Mouse (Mus musculus): ENCODE measurements around the gene Tln2. TPM values are rescaled to one million over a fixed set of nuclear protein-coding genes. Genes with fewer than 3 reads are reported as not detected.
A peak's percentile ranks its signal among the peaks of the same experiment; 100 is the strongest.

Gene Tln2
- polyA plus RNA-seq, 1 experiment from 2014 or later: 27.6 TPM

GRCm38 (mm10) chr9:67539776-67540706, 19.5 kb downstream of the Tln2 start:
- no peak overlapping the region for H3K27ac ChIP-seq (ENCODE audit: low read depth)
- 38% methylated on average over 17 of the region's 17 CpGs for WGBS
- no peaks in the 10 kb centered on the region for H3K27me3 ChIP-seq (replicated peaks; ENCODE audit: control insufficient read depth, insufficient read depth, low read length)
- H3K4me2 ChIP-seq (ENCODE audit: low read length): no peak overlapping the region
- no peak overlapping the region for H3K9ac ChIP-seq (ENCODE audit: low read length)
- H3K36me3 ChIP-seq (ENCODE audit: control insufficient read depth, insufficient read depth, low read length): no peaks in the 10 kb centered on the region
- ATAC-seq (replicated peaks; ENCODE audit: low FRiP score, low TSS enrichment, low read depth) (no peak), DNase-seq (ENCODE audit: low spot score) (no peak)
- peaks cover 3% of the 10 kb centered on the region; the same call in 1 of the 2 replicates for H3K4me1 ChIP-seq (replicated peaks; ENCODE audit: control insufficient read depth, insufficient read depth, low read length)
- no peak overlapping the region for H3K4me3 ChIP-seq (ENCODE audit: low read depth, low read length)
- H3K9me3 ChIP-seq (ENCODE audit: control insufficient read depth, low read length): no peaks in the 10 kb centered on the region

- Histone ChIP-seq H3K36me3 (ENCODE audit: control insufficient read depth, insufficient read depth, low read length) (no peaks in the 10 kb centered on the region), H3K4me3 (ENCODE audit: low read depth, low read length) (no peak overlapping the region), H3K4me2 (ENCODE audit: low read length) (no peak overlapping the region), H3K27ac (ENCODE audit: low read depth) (no peak overlapping the region), H3K9ac (ENCODE audit: low read length) (no peak overlapping the region), H3K27me3 (replicated peaks; ENCODE audit: control insufficient read depth, insufficient read depth, low read length) (no peaks in the 10 kb centered on the region), H3K9me3 (ENCODE audit: control insufficient read depth, low read length) (no peaks in the 10 kb centered on the region), H3K4me1 (replicated peaks; ENCODE audit: control insufficient read depth, insufficient read depth, low read length) (0 out of 2 replicates have a peak, but pooled peaks cover 4% of the 10 kb centered on the region)
- DNase-seq (ENCODE audit: low spot score): no peak
- ATAC-seq (replicated peaks; ENCODE audit: low FRiP score, low TSS enrichment, low read depth): no peak
- 67% methylated on average over 7 of the region's 7 CpGs for WGBS
Observed at GRCm38 (mm10) chr9:67534420-67534819, 25.1 kb downstream of the Tln2 start.

GRCm38 (mm10) chr9:67533260-67533659, 26.2 kb downstream of the Tln2 start:
- DNase-seq (ENCODE audit: low spot score) (no peak), ATAC-seq (replicated peaks; ENCODE audit: low FRiP score, low TSS enrichment, low read depth) (no peak)
- no peaks in the 10 kb centered on the region for H3K36me3 ChIP-seq (ENCODE audit: control insufficient read depth, insufficient read depth, low read length)
- H3K4me1 ChIP-seq (replicated peaks; ENCODE audit: control insufficient read depth, insufficient read depth, low read length): 0 out of 2 replicates have a peak, but pooled peaks cover 4% of the 10 kb centered on the region
- no peak overlapping the region for H3K27ac ChIP-seq (ENCODE audit: low read depth)
- no peak overlapping the region for H3K4me2 ChIP-seq (ENCODE audit: low read length)
- H3K9ac ChIP-seq (ENCODE audit: low read length): no peak overlapping the region
- H3K4me3 ChIP-seq (ENCODE audit: low read depth, low read length): no peak overlapping the region
- H3K9me3 ChIP-seq (ENCODE audit: control insufficient read depth, low read length): no peaks in the 10 kb centered on the region
- 55% methylated on average over 5 of the region's 5 CpGs for WGBS
- no peaks in the 10 kb centered on the region for H3K27me3 ChIP-seq (replicated peaks; ENCODE audit: control insufficient read depth, insufficient read depth, low read length)

- WGBS: 72% methylated on average over 1 of the region's 1 CpGs
- Histone ChIP-seq H3K27me3 (replicated peaks; ENCODE audit: control insufficient read depth, insufficient read depth, low read length) (no peaks in the 10 kb centered on the region), H3K4me2 (ENCODE audit: low read length) (no peak overlapping the region), H3K9ac (ENCODE audit: low read length) (no peak overlapping the region), H3K27ac (ENCODE audit: low read depth) (no peak overlapping the region), H3K9me3 (ENCODE audit: control insufficient read depth, low read length) (no peaks in the 10 kb centered on the region), H3K4me1 (replicated peaks; ENCODE audit: control insufficient read depth, insufficient read depth, low read length) (0 out of 2 replicates have a peak, but pooled peaks cover 4% of the 10 kb centered on the region), H3K36me3 (ENCODE audit: control insufficient read depth, insufficient read depth, low read length) (no peaks in the 10 kb centered on the region), H3K4me3 (ENCODE audit: low read depth, low read length) (no peak overlapping the region)
- DNase-seq (ENCODE audit: low spot score) (no peak), ATAC-seq (replicated peaks; ENCODE audit: low FRiP score, low TSS enrichment, low read depth) (0 out of 2 replicates have a peak, but pooled peaks have one; percentile 43)
Observed at GRCm38 (mm10) chr9:67532631-67533030, 26.9 kb downstream of the Tln2 start.

- no peak overlapping the region for H3K4me3 ChIP-seq (ENCODE audit: low read depth, low read length)
- WGBS: 54% methylated on average over 5 of the region's 5 CpGs
- no peak overlapping the region for H3K9ac ChIP-seq (ENCODE audit: low read length)
- H3K27ac ChIP-seq (ENCODE audit: low read depth): no peak overlapping the region
- H3K27me3 ChIP-seq (replicated peaks; ENCODE audit: control insufficient read depth, insufficient read depth, low read length): no peaks in the 10 kb centered on the region
- no peak overlapping the region for H3K4me2 ChIP-seq (ENCODE audit: low read length)
- H3K4me1 ChIP-seq (replicated peaks; ENCODE audit: control insufficient read depth, insufficient read depth, low read length): 0 out of 2 replicates have a peak, but pooled peaks cover 4% of the 10 kb centered on the region
- DNase-seq (ENCODE audit: low spot score) (no peak), ATAC-seq (replicated peaks; ENCODE audit: low FRiP score, low TSS enrichment, low read depth) (no peak)
- H3K9me3 ChIP-seq (ENCODE audit: control insufficient read depth, low read length): no peaks in the 10 kb centered on the region
- H3K36me3 ChIP-seq (ENCODE audit: control insufficient read depth, insufficient read depth, low read length): no peaks in the 10 kb centered on the region
Observed at GRCm38 (mm10) chr9:67529600-67529999, 29.9 kb downstream of the Tln2 start.

GRCm38 (mm10) chr9:67527726-67528125, 31.8 kb downstream of the Tln2 start:
- H3K27me3 ChIP-seq (replicated peaks; ENCODE audit: control insufficient read depth, insufficient read depth, low read length): no peaks in the 10 kb centered on the region
- WGBS: 89% methylated on average over 2 of the region's 2 CpGs
- no peak overlapping the region for H3K9ac ChIP-seq (ENCODE audit: low read length)
- no peaks in the 10 kb centered on the region for H3K4me1 ChIP-seq (replicated peaks; ENCODE audit: control insufficient read depth, insufficient read depth, low read length)
- no peak for DNase-seq (ENCODE audit: low spot score)
- H3K27ac ChIP-seq (ENCODE audit: low read depth): no peak overlapping the region
- no peak overlapping the region for H3K4me2 ChIP-seq (ENCODE audit: low read length)
- no peaks in the 10 kb centered on the region for H3K36me3 ChIP-seq (ENCODE audit: control insufficient read depth, insufficient read depth, low read length)
- no peaks in the 10 kb centered on the region for H3K9me3 ChIP-seq (ENCODE audit: control insufficient read depth, low read length)
- no peak for ATAC-seq (replicated peaks; ENCODE audit: low FRiP score, low TSS enrichment, low read depth)
- no peak overlapping the region for H3K4me3 ChIP-seq (ENCODE audit: low read depth, low read length)

GRCm38 (mm10) chr9:67521736-67522135, 37.8 kb downstream of the Tln2 start:
- Histone ChIP-seq H3K27me3 (replicated peaks; ENCODE audit: control insufficient read depth, insufficient read depth, low read length) (no peaks in the 10 kb centered on the region), H3K4me1 (replicated peaks; ENCODE audit: control insufficient read depth, insufficient read depth, low read length) (peaks cover 3% of the 10 kb centered on the region; the same call in 1 of the 2 replicates), H3K9me3 (ENCODE audit: control insufficient read depth, low read length) (no peaks in the 10 kb centered on the region), H3K4me2 (ENCODE audit: low read length) (no peak overlapping the region), H3K36me3 (ENCODE audit: control insufficient read depth, insufficient read depth, low read length) (no peaks in the 10 kb centered on the region), H3K27ac (ENCODE audit: low read depth) (no peak overlapping the region), H3K9ac (ENCODE audit: low read length) (no peak overlapping the region), H3K4me3 (ENCODE audit: low read depth, low read length) (no peak overlapping the region)
- 73% methylated on average over 4 of the region's 4 CpGs for WGBS
- no peak for ATAC-seq (replicated peaks; ENCODE audit: low FRiP score, low TSS enrichment, low read depth)
- no peak for DNase-seq (ENCODE audit: low spot score)

- 0 out of 2 replicates have a peak, but pooled peaks cover 3% of the 10 kb centered on the region for H3K9me3 ChIP-seq (ENCODE audit: control insufficient read depth, low read length)
- WGBS: 27% methylated on average over 3 of the region's 3 CpGs
Observed at GRCm38 (mm10) chr9:67509510-67509909, 50.0 kb downstream of the Tln2 start.

More at GRCm38 (mm10) chr9:67509510-67509909, 50.0 kb downstream of the Tln2 start:
- DNase-seq (ENCODE audit: low spot score) (no peak), ATAC-seq (replicated peaks; ENCODE audit: low FRiP score, low TSS enrichment, low read depth) (no peak)
- no peaks in the 10 kb centered on the region for H3K4me1 ChIP-seq (replicated peaks; ENCODE audit: control insufficient read depth, insufficient read depth, low read length)
- H3K27me3 ChIP-seq (replicated peaks; ENCODE audit: control insufficient read depth, insufficient read depth, low read length): no peaks in the 10 kb centered on the region
- H3K4me2 ChIP-seq (ENCODE audit: low read length): no peak overlapping the region
- no peak overlapping the region for H3K9ac ChIP-seq (ENCODE audit: low read length)
- no peak overlapping the region for H3K27ac ChIP-seq (ENCODE audit: low read depth)
- H3K36me3 ChIP-seq (ENCODE audit: control insufficient read depth, insufficient read depth, low read length): no peaks in the 10 kb centered on the region
- H3K4me3 ChIP-seq (ENCODE audit: low read depth, low read length): no peak overlapping the region

Measured in intestine, embryonic 14.5 days (tissue).